Mouse (Mus musculus): ENCODE data around the gene Rpgr. TPM values are rescaled to one million over a fixed set of nuclear protein-coding genes. Genes with fewer than 3 reads are reported as not detected.
A peak's percentile ranks its signal among the peaks of the same experiment; 100 is the strongest.

Gene Rpgr
- polyA plus RNA-seq, 1 experiment from 2014 or later, result 16.4 TPM

DNA sequence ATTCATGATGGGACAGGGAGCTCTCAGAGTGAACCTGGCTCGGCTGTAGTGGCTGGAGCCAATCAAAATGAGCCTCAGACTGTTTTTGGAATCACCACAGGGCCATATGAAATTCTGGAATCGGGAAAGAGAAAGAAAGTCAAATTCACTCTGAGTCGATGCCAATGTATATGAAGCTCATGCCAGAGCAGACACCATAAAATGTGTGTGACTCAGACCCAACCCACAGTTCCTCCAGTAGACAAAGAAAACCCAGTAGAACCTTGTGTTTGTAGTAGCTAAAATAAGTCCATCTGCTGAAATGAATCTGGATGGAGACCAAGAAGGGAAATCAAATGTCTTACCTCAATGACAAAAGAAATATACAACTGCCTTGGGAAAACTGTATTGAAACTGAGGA is 142.8 kb downstream of the Rpgr start:
- ChIA-PET POLR2A (no interaction called here), CTCF (no interaction called here)
- no peak for DNase-seq (ENCODE audit: low read depth, low spot score)

DNA sequence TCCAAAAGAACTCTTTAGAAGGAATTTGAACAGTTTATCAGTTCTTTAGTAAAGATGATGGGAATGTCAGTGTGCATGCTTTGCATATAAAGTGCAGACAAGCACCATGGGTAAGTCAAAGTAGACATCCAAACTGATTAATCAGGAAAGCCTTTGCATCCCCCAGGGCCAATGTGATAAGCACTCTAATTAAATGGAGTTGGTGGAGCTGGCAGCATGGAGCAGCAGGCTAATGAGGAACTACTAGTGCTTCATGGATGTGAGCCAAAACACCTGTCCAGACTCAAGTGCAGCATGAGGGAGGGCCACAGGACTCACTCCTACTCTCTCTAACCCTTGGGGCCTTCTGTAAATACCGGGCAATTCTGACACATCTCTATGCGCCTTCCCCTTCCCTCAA is 145.2 kb downstream of the Rpgr start:
- ChIA-PET POLR2A (no interaction called here), CTCF (interaction anchor here (1.7 kb wide), 1 partner anchor 130 kb away, joined by 5 read pairs; no protein-coding TSS in a partner anchor)
- TF ChIP-seq CTCF (IDR thresholded peaks at IDR 0.05), result no peak
- peaks cover 24% of the 10 kb centered on the region for H3K27me3 ChIP-seq
- DNase-seq (ENCODE audit: low read depth, low spot score), result no peak
- in situ Hi-C loops (cut with MboI; ENCODE audit: low pct_unique_long_range_greater_than_20kb), result no loop called here
- no peak for ATAC-seq

More for the DNA sequence above, 142.8 kb downstream of the Rpgr start:
- in situ Hi-C loops (cut with MboI; ENCODE audit: low pct_unique_long_range_greater_than_20kb), result no loop called here
- ATAC-seq, result no peak
- no peak for TF ChIP-seq CTCF (IDR thresholded peaks at IDR 0.05)
- peaks cover 28% of the 10 kb centered on the region for H3K27me3 ChIP-seq

DNA sequence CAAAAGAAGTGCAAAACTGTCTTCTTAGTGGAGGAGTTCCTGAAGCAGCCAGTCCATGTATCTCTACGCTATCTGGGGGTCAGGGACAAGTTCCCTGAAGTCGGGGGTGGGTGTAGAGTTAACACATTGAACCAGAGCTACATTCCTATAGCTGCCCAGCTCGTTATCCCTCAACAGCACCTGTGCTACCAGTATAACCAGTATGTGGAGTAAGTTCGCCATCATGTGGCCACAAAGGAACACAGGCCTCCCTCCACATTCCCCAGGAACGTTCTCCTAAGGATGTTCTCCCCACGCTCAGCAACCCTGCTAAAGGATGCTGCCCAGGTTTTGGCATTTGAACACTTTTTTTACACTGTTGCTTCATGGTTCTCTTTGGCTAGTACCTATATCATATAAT is 146.0 kb downstream of the Rpgr start:
- peaks cover 30% of the 10 kb centered on the region for H3K27me3 ChIP-seq
- DNase-seq (ENCODE audit: low read depth, low spot score) (no peak), ATAC-seq (no peak)
- in situ Hi-C loops (cut with MboI; ENCODE audit: low pct_unique_long_range_greater_than_20kb), result no loop called here
- CTCF ChIA-PET, result interaction anchor here (1.4 kb wide), 1 partner anchor 10 kb away, joined by 3 read pairs; no protein-coding TSS in a partner anchor
- peak; percentile 44 for TF ChIP-seq CTCF (IDR thresholded peaks at IDR 0.05)
- POLR2A ChIA-PET, result no interaction called here

DNA sequence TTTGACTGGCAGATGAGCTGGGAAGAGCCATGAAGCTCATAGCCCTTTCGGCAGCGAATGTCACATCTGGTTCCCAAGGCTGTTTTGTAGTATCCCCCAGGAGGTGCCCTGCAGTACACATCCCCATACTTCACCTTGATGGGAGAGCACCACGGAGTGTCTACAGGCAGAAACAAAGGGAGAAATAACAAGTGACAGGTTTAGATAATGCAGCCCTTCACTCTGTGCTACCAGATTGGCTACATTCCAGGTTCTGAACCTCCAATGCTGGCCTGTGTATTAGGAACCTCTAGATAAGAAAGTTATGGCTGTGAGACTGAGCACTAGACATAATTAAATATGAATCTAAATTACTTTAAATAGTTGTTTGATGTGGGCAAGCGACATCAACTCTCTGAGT is 147.3 kb downstream of the Rpgr start:
- POLR2A ChIA-PET, result interaction anchor here (0.5 kb wide), 1 partner anchor 284 kb away, joined by 4 read pairs; no protein-coding TSS in a partner anchor
- ATAC-seq, result no peak
- no peak for DNase-seq (ENCODE audit: low read depth, low spot score)
- TF ChIP-seq CTCF (IDR thresholded peaks at IDR 0.05), result no peak
- peaks cover 38% of the 10 kb centered on the region for H3K27me3 ChIP-seq
- CTCF ChIA-PET, result interaction anchor here (1.4 kb wide), 1 partner anchor 9 kb away, joined by 3 read pairs; no protein-coding TSS in a partner anchor
- in situ Hi-C loops (cut with MboI; ENCODE audit: low pct_unique_long_range_greater_than_20kb), result loop anchor here (10.0 kb wide), 1 partner anchor 925 kb away; no protein-coding TSS in a partner anchor

DNA sequence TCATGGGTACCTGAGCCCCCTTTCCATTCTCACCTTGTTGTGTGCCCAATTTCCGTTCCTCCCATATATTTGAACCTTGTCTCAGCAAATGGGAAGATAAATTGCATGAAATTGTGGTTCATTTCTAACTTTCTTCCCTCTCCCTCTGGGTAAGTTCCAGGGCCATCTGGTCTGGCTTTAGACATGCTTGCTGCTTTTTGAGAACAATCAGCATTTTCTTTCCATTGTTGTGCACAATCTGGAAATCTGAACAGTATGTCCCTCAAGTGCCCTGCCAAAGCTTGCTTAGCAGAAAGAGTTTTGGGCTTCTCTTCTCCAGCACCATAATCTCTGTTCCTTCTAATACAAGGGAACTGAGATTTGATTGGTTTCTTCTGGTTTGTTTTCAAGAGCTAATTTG is 152.9 kb downstream of the Rpgr start:
- in situ Hi-C loops (cut with MboI; ENCODE audit: low pct_unique_long_range_greater_than_20kb), result loop anchor here (10.0 kb wide), 1 partner anchor 919 kb away; no protein-coding TSS in a partner anchor
- peaks cover 43% of the 10 kb centered on the region for H3K27me3 ChIP-seq
- POLR2A ChIA-PET, result no interaction called here
- no peak for TF ChIP-seq CTCF (IDR thresholded peaks at IDR 0.05)
- no peak for ATAC-seq
- CTCF ChIA-PET, result interaction anchor here (1.1 kb wide), 1 partner anchor 8 kb away, joined by 5 read pairs; no protein-coding TSS in a partner anchor
- no peak for DNase-seq (ENCODE audit: low read depth, low spot score)

DNA sequence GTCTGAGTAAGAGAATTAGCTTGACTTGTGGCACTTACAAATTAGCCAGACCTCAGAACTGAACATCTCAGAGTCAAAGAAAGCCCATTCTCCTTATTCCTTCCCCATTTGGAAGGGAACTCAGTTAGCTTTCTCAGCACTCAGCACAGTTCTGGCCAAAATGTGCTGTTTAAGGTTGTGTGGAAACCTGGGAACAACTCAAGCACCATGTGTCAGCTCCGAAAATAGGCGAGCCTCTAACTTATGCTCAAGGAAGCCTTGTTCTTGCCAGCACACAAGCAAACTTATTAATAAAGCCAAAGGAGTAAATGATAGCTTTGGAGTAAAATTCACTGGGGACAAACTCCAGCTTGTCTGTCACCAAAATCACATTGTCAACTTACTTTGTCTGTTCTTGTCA is 153.4 kb downstream of the Rpgr start:
- ATAC-seq, result no peak
- ChIA-PET POLR2A (no interaction called here), CTCF (no interaction called here)
- H3K27me3 ChIP-seq, result peaks cover 43% of the 10 kb centered on the region
- DNase-seq (ENCODE audit: low read depth, low spot score), result no peak
- no peak for TF ChIP-seq CTCF (IDR thresholded peaks at IDR 0.05)
- in situ Hi-C loops (cut with MboI; ENCODE audit: low pct_unique_long_range_greater_than_20kb), result loop anchor here (10.0 kb wide), 1 partner anchor 919 kb away; no protein-coding TSS in a partner anchor

DNA sequence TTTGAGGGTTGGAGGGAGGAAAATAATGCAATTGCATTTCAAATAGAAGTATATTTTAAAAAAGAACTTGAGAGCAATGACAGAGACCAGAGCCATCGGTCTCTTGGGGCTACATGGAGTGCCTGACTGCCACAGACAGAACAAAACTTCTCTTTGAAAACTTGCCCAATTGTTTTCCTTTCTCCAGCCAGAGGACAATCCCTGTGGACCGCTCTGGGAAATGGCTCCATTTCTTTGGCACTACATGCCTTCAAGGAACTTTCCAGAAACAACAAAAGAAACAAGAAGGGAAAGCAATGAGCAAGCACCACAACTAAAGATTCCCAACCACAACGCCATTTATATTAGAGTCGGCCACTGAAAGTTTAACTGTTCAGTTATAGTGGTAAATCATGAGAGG is 154.5 kb downstream of the Rpgr start:
- in situ Hi-C loops (cut with MboI; ENCODE audit: low pct_unique_long_range_greater_than_20kb), result loop anchor here (10.0 kb wide), 1 partner anchor 917 kb away; no protein-coding TSS in a partner anchor
- no peak for ATAC-seq
- no peak for TF ChIP-seq CTCF (IDR thresholded peaks at IDR 0.05)
- H3K27me3 ChIP-seq, result peaks cover 43% of the 10 kb centered on the region
- POLR2A ChIA-PET, result no interaction called here
- no peak for DNase-seq (ENCODE audit: low read depth, low spot score)
- CTCF ChIA-PET, result no interaction called here

DNA sequence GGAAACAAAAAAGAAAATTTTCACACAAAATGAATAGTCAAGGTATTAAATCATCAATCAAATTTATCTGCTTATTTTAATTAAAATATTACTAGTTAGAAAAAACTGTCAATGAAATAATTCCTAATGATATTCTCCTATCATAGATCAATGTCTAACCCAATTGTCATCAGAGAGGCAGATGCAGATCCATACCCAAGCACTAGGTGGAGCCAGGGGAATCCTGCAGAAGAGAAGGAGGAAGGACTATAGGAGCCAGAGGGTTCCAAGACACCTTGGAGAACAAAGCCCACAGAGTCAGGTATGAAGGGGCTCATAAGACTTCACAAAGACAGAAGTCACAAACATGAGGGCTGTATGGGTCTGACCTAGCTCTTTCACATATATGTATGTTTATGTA is 182.1 kb downstream of the Rpgr start:
- peak; percentile 69 for TF ChIP-seq CTCF (IDR thresholded peaks at IDR 0.05)
- peaks cover 46% of the 10 kb centered on the region for H3K27me3 ChIP-seq
- in situ Hi-C loops (cut with MboI; ENCODE audit: low pct_unique_long_range_greater_than_20kb), result loop anchor here (5.0 kb wide), 1 partner anchor 158 kb away; no protein-coding TSS in a partner anchor
- POLR2A ChIA-PET, result no interaction called here
- DNase-seq (ENCODE audit: low read depth, low spot score), result no peak
- CTCF ChIA-PET, result interaction anchor here (1.0 kb wide), 1 partner anchor 167 kb away, joined by 3 read pairs; no protein-coding TSS in a partner anchor
- no peak for ATAC-seq

Other genes with a start within 250 kb of the Rpgr start
- gene Srpx, start 99.2 kb downstream of the Rpgr start, polyA plus RNA-seq (2021), result not detected
- not detected for gene Otc, start 35.4 kb upstream of the Rpgr start, polyA plus RNA-seq (2021)

Data from Patski (cell line).